Mouse (Mus musculus): Measurements from ENCODE around the gene Vmn1r66. TPM values are rescaled to one million over a fixed set of nuclear protein-coding genes. Genes with fewer than 3 reads are reported as not detected.
"Not testable (repeated sequence)": the region's sequence is repeated elsewhere in the genome, so short reads cannot be mapped to it uniquely, and the experiment has no call there.

Gene Vmn1r66
- not detected in 2 replicates for polyA plus RNA-seq (2014; fragmentation: Nextera tagmentation; extraction: Ambion mirVana)

DNA sequence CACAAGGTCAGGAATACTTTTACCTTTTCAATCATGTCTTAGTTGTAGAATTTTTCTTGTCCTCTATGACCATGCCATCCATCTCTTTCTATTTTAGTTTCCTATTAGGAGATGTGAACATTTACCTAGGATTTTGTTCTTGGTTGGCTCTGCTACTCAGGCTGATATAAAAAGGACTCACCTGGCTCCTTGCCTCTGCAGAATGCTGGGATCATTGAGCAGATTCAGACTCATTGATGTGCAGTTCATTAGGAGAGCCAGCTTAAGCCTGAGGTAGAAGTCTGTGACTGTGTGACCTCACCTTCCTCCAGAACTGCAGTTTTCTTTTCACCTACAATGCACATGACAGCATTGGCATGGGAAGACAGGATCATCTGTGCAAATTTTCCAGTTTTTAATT is at the start of gene Vmn1r66:
Vmn1r66 (minus strand) TSS at position 101 of the 400 bp plus-strand sequence.
- DNase-seq (ENCODE audit: low spot score) (no peak), ATAC-seq (ENCODE audit: low FRiP score) (no peak)
- no peak within 1 kb of the TSS for H3K9ac ChIP-seq
- no peaks in the 10 kb centered on the region for H3K4me1 ChIP-seq (replicated peaks; ENCODE audit: control insufficient read depth, insufficient read depth, low read length)
- no peak within 1 kb of the TSS for H3K4me2 ChIP-seq (replicated peaks)
- H3K27me3 ChIP-seq (ENCODE audit: control insufficient read depth, insufficient read depth, low read length): no peaks in the 10 kb centered on the region
- no peaks in the 10 kb centered on the region for H3K36me3 ChIP-seq (replicated peaks; ENCODE audit: control insufficient read depth, insufficient read depth)
- H3K27ac ChIP-seq: no peak within 1 kb of the TSS
- peaks cover 47% of the 10 kb centered on the region for H3K9me3 ChIP-seq (ENCODE audit: control insufficient read depth, low read length)
- no peak within 1 kb of the TSS for H3K4me3 ChIP-seq (replicated peaks; ENCODE audit: low read length)

DNA sequence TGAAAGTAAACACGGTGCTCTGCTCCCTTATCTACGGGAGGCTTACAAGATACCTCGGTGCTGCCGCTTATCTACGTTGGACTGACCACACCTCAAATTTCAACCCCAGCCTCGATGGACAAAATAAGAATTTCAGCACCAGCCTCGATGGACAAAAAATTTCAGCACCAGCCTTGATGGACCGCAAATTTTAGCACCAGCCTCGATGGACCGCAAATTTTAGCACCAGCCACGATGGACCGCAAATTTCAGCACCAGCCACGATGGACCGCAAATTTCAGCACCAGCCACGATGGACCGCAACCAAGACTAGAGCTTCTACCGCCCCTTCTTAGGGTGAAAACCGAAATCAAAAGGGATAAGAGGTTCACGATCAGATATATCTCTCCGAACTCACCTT is 47.7 kb upstream of the Vmn1r66 start:
- H3K27me3 ChIP-seq (ENCODE audit: control insufficient read depth, insufficient read depth, low read length); H3K9ac ChIP-seq; ATAC-seq (ENCODE audit: low FRiP score); H3K4me2 ChIP-seq (replicated peaks); H3K36me3 ChIP-seq (replicated peaks; ENCODE audit: control insufficient read depth, insufficient read depth); H3K4me3 ChIP-seq (replicated peaks; ENCODE audit: low read length); H3K27ac ChIP-seq; H3K4me1 ChIP-seq (replicated peaks; ENCODE audit: control insufficient read depth, insufficient read depth, low read length); DNase-seq (ENCODE audit: low spot score): not testable (repeated sequence)
- 79% methylated on average over 16 of the region's 20 CpGs for WGBS
- peaks cover 46% of the 10 kb centered on the region for H3K9me3 ChIP-seq (ENCODE audit: control insufficient read depth, low read length)

DNA sequence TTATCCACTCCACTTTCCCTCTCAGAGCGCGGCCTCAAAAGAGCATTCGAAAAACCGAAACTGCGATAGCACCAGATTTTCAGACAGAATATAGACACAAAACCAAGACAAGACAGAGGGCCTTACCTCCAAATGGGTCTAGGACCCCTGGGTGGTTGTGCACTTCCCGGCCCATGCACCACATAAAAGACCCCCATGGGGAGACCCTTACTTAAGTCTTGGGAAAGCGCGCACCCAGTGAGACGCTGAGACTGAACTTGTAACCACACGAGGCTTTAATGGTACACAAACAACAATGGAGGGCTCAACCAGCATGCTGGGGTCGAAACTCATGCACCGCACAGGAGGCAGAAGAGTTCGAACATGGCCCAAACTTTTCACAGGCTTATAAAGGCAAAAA is 25.7 kb downstream of the Vmn1r66 start:
- DNase-seq (ENCODE audit: low spot score) (no peak), ATAC-seq (ENCODE audit: low FRiP score) (no peak)
- Histone ChIP-seq H3K9me3 (ENCODE audit: control insufficient read depth, low read length) (peaks cover 47% of the 10 kb centered on the region), H3K27ac (no peak overlapping the region), H3K4me1 (replicated peaks; ENCODE audit: control insufficient read depth, insufficient read depth, low read length) (no peaks in the 10 kb centered on the region), H3K9ac (no peak overlapping the region), H3K27me3 (ENCODE audit: control insufficient read depth, insufficient read depth, low read length) (no peaks in the 10 kb centered on the region), H3K4me3 (replicated peaks; ENCODE audit: low read length) (no peak overlapping the region), H3K36me3 (replicated peaks; ENCODE audit: control insufficient read depth, insufficient read depth) (no peaks in the 10 kb centered on the region), H3K4me2 (replicated peaks) (no peak overlapping the region)
- WGBS: 93% methylated on average over 13 of the region's 13 CpGs

DNA sequence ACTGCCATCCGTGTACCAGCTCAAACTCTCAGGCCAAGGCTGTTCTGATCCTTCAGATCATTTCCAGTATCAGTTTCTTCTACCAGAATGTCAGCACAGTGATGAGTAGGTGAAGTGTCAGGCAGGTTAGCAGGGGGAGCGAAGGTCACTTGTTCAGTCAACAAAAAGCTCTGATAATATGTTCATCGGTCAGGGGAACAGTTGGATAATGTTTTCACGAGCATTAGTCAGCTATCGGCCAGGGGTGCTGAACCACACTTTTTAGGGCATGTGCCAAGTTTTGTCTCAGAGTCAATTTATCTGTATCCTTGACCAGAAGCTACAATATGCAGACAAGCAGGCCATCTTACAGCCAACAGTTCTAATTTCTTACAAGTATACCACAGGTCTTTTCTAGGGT is 28.7 kb downstream of the Vmn1r66 start:
- H3K36me3 ChIP-seq (replicated peaks; ENCODE audit: control insufficient read depth, insufficient read depth): no peaks in the 10 kb centered on the region
- H3K9ac ChIP-seq: no peak overlapping the region
- no peak for DNase-seq (ENCODE audit: low spot score)
- no peak for ATAC-seq (ENCODE audit: low FRiP score)
- H3K27me3 ChIP-seq (ENCODE audit: control insufficient read depth, insufficient read depth, low read length): no peaks in the 10 kb centered on the region
- no peak overlapping the region for H3K27ac ChIP-seq
- no peak overlapping the region for H3K4me2 ChIP-seq (replicated peaks)
- no peaks in the 10 kb centered on the region for H3K4me1 ChIP-seq (replicated peaks; ENCODE audit: control insufficient read depth, insufficient read depth, low read length)
- 83% methylated on average over 5 of the region's 5 CpGs for WGBS
- H3K9me3 ChIP-seq (ENCODE audit: control insufficient read depth, low read length): peaks cover 50% of the 10 kb centered on the region
- no peak overlapping the region for H3K4me3 ChIP-seq (replicated peaks; ENCODE audit: low read length)

Other genes with a start within 250 kb of the Vmn1r66 start
- gene Vmn2r50, start 224.7 kb downstream of the Vmn1r66 start, polyA plus RNA-seq (2014; fragmentation: Nextera tagmentation; extraction: Ambion mirVana): not detected in 2 replicates
- not detected in 2 replicates for gene Vmn2r51, start 172.3 kb downstream of the Vmn1r66 start, polyA plus RNA-seq (2014; fragmentation: Nextera tagmentation; extraction: Ambion mirVana)
- gene Vmn2r52, start 101.4 kb downstream of the Vmn1r66 start, polyA plus RNA-seq (2014; fragmentation: Nextera tagmentation; extraction: Ambion mirVana): not detected in 2 replicates
- gene Vmn1r67, start 165.3 kb upstream of the Vmn1r66 start, polyA plus RNA-seq (2014; fragmentation: Nextera tagmentation; extraction: Ambion mirVana): not detected in 2 replicates
- 38.7 and 46.1 TPM in 2 replicates for gene Zik1, start 217.4 kb upstream of the Vmn1r66 start, polyA plus RNA-seq (2014; fragmentation: Nextera tagmentation; extraction: Ambion mirVana)